Mouse (Mus musculus) left cerebral cortex, postnatal 10 days (tissue): Measurements from ENCODE around the gene Zfp94. TPM values are rescaled to one million over a fixed set of nuclear protein-coding genes. Genes with fewer than 3 reads are reported as not detected.
A peak's percentile ranks its signal among the peaks of the same experiment; 100 is the strongest.

Experiments used
- DNase-seq, 2 experiments: peaks; one replicate each; pipeline ENCODE4 v3.0.0; 2021 to 2022; ENCODE audit warnings: low spot score in 2 of 2, mixed read lengths in 1 of 2; ENCODE audit errors: extremely low spot score in 1 of 2
- intact Hi-C: fragments of 180-260 bp; cut with DNase I; formaldehyde crosslinking; loops from one replicate; pipeline ENCODE4 v1.15.1; 2025
- total RNA-seq, 2 experiments: library from RNA; stranded (reverse); gene quantifications; 2 replicates each; pipeline ENCODE4 v1.2.3; 2021

Gene Zfp94
- total RNA-seq: 10 to 100 TPM; 14.8 to 16.0 TPM

- peak; percentile 95 to 97 for DNase-seq
- intact Hi-C loops: no loop called here
Observed at GRCm38 (mm10) chr7:24316567-24317092, at the start of gene Zfp94. TSS of gene Zfp94 (minus strand) at chr7:24316666.

- no peak for DNase-seq
- intact Hi-C loops: no loop called here
Observed at GRCm38 (mm10) chr7:24365258-24366014, 49.0 kb upstream of the Zfp94 start.

- peak; percentile 86 to 87 for DNase-seq
- intact Hi-C loops: no loop called here
Observed at GRCm38 (mm10) chr7:24364827-24365226, 48.4 kb upstream of the Zfp94 start.

GRCm38 (mm10) chr7:24363228-24363627 lies 46.8 kb upstream of the Zfp94 start:
- intact Hi-C loops: no loop called here
- DNase-seq: peak in 1 of 2 experiments; percentile 64

GRCm38 (mm10) chr7:24361001-24361400 lies 44.5 kb upstream of the Zfp94 start:
- DNase-seq: no peak
- intact Hi-C loops: no loop called here

- intact Hi-C loops: no loop called here
- DNase-seq: no peak
Observed at GRCm38 (mm10) chr7:24359269-24359668, 42.8 kb upstream of the Zfp94 start.

- DNase-seq: no peak
Observed at GRCm38 (mm10) chr7:24357899-24358298, 41.4 kb upstream of the Zfp94 start.

GRCm38 (mm10) chr7:24356081-24356480 lies 39.6 kb upstream of the Zfp94 start:
- no peak for DNase-seq
- intact Hi-C loops: no loop called here

More at GRCm38 (mm10) chr7:24357899-24358298, 41.4 kb upstream of the Zfp94 start:
- intact Hi-C loops: no loop called here

- no peak for DNase-seq
- intact Hi-C loops: no loop called here
Observed at GRCm38 (mm10) chr7:24355646-24356045, 39.2 kb upstream of the Zfp94 start.

GRCm38 (mm10) chr7:24348896-24349295 lies 32.4 kb upstream of the Zfp94 start, which contains the start of gene Lypd5:
TSS of gene Lypd5 (plus strand) at chr7:24349196.
- intact Hi-C loops: no loop called here
- DNase-seq: no peak

GRCm38 (mm10) chr7:24346444-24346843 lies 30.0 kb upstream of the Zfp94 start:
- no peak for DNase-seq

GRCm38 (mm10) chr7:24343701-24344272 lies 27.3 kb upstream of the Zfp94 start:
- DNase-seq: no peak
- intact Hi-C loops: loop anchor here (5.0 kb wide), 1 partner anchor 39 kb away; no protein-coding TSS in a partner anchor

More at GRCm38 (mm10) chr7:24346444-24346843, 30.0 kb upstream of the Zfp94 start:
- intact Hi-C loops: no loop called here

GRCm38 (mm10) chr7:24338241-24338640 lies 21.8 kb upstream of the Zfp94 start:
- intact Hi-C loops: loop anchor here (10.0 kb wide), 1 partner anchor 137 kb away; no protein-coding TSS in a partner anchor
- DNase-seq: no peak

GRCm38 (mm10) chr7:24335699-24336309 lies 19.3 kb upstream of the Zfp94 start:
- DNase-seq: peak; percentile 66 to 80
- intact Hi-C loops: loop anchor here (10.0 kb wide), 1 partner anchor 139 kb away; no protein-coding TSS in a partner anchor

GRCm38 (mm10) chr7:24333304-24333986 lies 17.0 kb upstream of the Zfp94 start, which contains the start of gene Tescl:
TSS of gene Tescl (minus strand) at chr7:24333936.
- peak in 1 of 2 experiments; percentile 37 for DNase-seq
- intact Hi-C loops: loop anchor here (10.0 kb wide), 1 partner anchor 141 kb away; no protein-coding TSS in a partner anchor

- intact Hi-C loops: no loop called here
- DNase-seq: no peak
Observed at GRCm38 (mm10) chr7:24327281-24327975, 11.0 kb upstream of the Zfp94 start.

- intact Hi-C loops: no loop called here
- no peak for DNase-seq
Observed at GRCm38 (mm10) chr7:24326273-24327135, 10.0 kb upstream of the Zfp94 start.
